Mouse (Mus musculus) embryonic facial prominence, embryonic 11.5 days (tissue): Measurements from ENCODE around the gene Mbnl2. TPM values are rescaled to one million over a fixed set of nuclear protein-coding genes. Genes with fewer than 3 reads are reported as not detected.
A peak's percentile ranks its signal among the peaks of the same experiment; 100 is the strongest.
"Not testable (repeated sequence)": the region's sequence is repeated elsewhere in the genome, so short reads cannot be mapped to it uniquely, and the experiment has no call there.

Source experiments
- ATAC-seq: fragments of 200-750 bp; cut with Nextera tagmentation; replicated peaks from 2 replicates; pipeline ENCODE4 v1.8.0; 2017; ENCODE audit warnings: low read depth; ENCODE audit not compliant: insufficient number of reproducible peaks, low FRiP score, low TSS enrichment
- DNase-seq: peaks from one replicate; pipeline ENCODE4 v3.0.0-alpha.2; 2015; ENCODE audit warnings: low spot score
- H3K27ac ChIP-seq: fragments of 300-500 bp; sonication (generic); replicated peaks from 2 replicates; pipeline ENCODE4 v1.5.1; 2014; ENCODE audit warnings: mild to moderate bottlenecking, low read depth, low read length, control low read depth
- H3K27me3 ChIP-seq: fragments of 300-500 bp; sonication (generic); 2 replicates; pipeline ENCODE4 v1.6.1; 2014; ENCODE audit warnings: mild to moderate bottlenecking, low read length, moderate library complexity, mixed read lengths; ENCODE audit not compliant: control insufficient read depth, insufficient read depth
- H3K36me3 ChIP-seq: fragments of 300-500 bp; sonication (generic); replicated peaks from 2 replicates; pipeline ENCODE4 v1.6.1; 2014; ENCODE audit warnings: low read depth, mild to moderate bottlenecking, low read length, moderate library complexity, mixed read lengths; ENCODE audit not compliant: control insufficient read depth, insufficient read depth
- H3K4me1 ChIP-seq: fragments of 300-500 bp; sonication (generic); 2 replicates; pipeline ENCODE4 v1.6.1; 2014; ENCODE audit warnings: low read length, mixed read lengths; ENCODE audit not compliant: control insufficient read depth, insufficient read depth
- H3K4me2 ChIP-seq: fragments of 300-500 bp; sonication (generic); 2 replicates; pipeline ENCODE4 v1.6.1; 2014; ENCODE audit warnings: low read depth, mild to moderate bottlenecking, control low read depth, low read length, moderate library complexity
- H3K4me3 ChIP-seq: fragments of 300-500 bp; sonication (generic); 2 replicates; pipeline ENCODE4 v1.5.1; 2014; ENCODE audit warnings: low read depth, low read length, control low read depth
- H3K9ac ChIP-seq: fragments of 300-500 bp; sonication (generic); replicated peaks from 2 replicates; pipeline ENCODE4 v1.6.1; 2014; ENCODE audit warnings: mild to moderate bottlenecking, control low read depth, low read length
- H3K9me3 ChIP-seq: fragments of 300-500 bp; sonication (generic); replicated peaks from 2 replicates; pipeline ENCODE4 v1.6.1; 2016; ENCODE audit warnings: mild to moderate bottlenecking, low read length, inconsistent platforms, mixed read lengths; ENCODE audit not compliant: control insufficient read depth
- WGBS: fragments of 180-500 bp; shearing (Covaris S2); extraction: QIAGEN DNeasy Blood & Tissue Kit; methylation state at CpG from one replicate; pipeline ENCODE4 v1.1.7; 2014; 5-methylcytosine and 5-hydroxymethylcytosine counted together
- polyA plus RNA-seq: library from polyadenylated mRNA; unstranded; fragments of >200 nt; fragmentation: Nextera tagmentation; extraction: Ambion mirVana; gene quantifications from 2 replicates; pipeline ENCODE4 v1.2.1, GENCODE M21; 2014

Gene Mbnl2
- polyA plus RNA-seq, 1 experiment from 2014 or later = 76.0 TPM

GRCm38 (mm10) chr14:120352136-120352843 is 76.8 kb downstream of the Mbnl2 start:
- Histone ChIP-seq H3K4me3 (no peak overlapping the region), H3K4me2 (no peak overlapping the region), H3K4me1 (peaks cover 4% of the 10 kb centered on the region; the same call in 1 of the 2 replicates), H3K27me3 (no peaks in the 10 kb centered on the region), H3K27ac (no peak overlapping the region), H3K36me3 (no peaks in the 10 kb centered on the region), H3K9me3 (no peaks in the 10 kb centered on the region), H3K9ac (no peak overlapping the region)
- WGBS = 68% methylated on average over 14 of the region's 14 CpGs
- DNase-seq = no peak
- no peak for ATAC-seq

- no peaks in the 10 kb centered on the region for H3K9me3 ChIP-seq
- no peak overlapping the region for H3K4me3 ChIP-seq
- DNase-seq = no peak
- H3K27me3 ChIP-seq = no peaks in the 10 kb centered on the region
- peaks cover 2% of the 10 kb centered on the region; the same call in 1 of the 2 replicates for H3K4me1 ChIP-seq
- H3K27ac ChIP-seq = no peak overlapping the region
- 71% methylated on average over 11 of the region's 11 CpGs for WGBS
- no peak overlapping the region for H3K4me2 ChIP-seq
- no peak for ATAC-seq
- no peak overlapping the region for H3K9ac ChIP-seq
- no peaks in the 10 kb centered on the region for H3K36me3 ChIP-seq
These were observed 77.7 kb downstream of the Mbnl2 start for GRCm38 (mm10) chr14:120353211-120353610.

GRCm38 (mm10) chr14:120354595-120354994 is 79.1 kb downstream of the Mbnl2 start:
- no peak overlapping the region for H3K4me2 ChIP-seq

GRCm38 (mm10) chr14:120355040-120355741 is 79.7 kb downstream of the Mbnl2 start:
- ATAC-seq = peak; percentile 77
- Histone ChIP-seq H3K4me3 (no peak overlapping the region), H3K4me1 (peaks cover 2% of the 10 kb centered on the region; the same call in 1 of the 2 replicates), H3K9me3 (no peaks in the 10 kb centered on the region), H3K4me2 (no peak overlapping the region), H3K9ac (no peak overlapping the region), H3K27ac (peak overlapping the region; percentile 38), H3K27me3 (no peaks in the 10 kb centered on the region), H3K36me3 (no peaks in the 10 kb centered on the region)
- whole genome bisulfite sequencing = 27% methylated on average over 14 of the region's 14 CpGs
- DNase-seq = peak; percentile 59

More at GRCm38 (mm10) chr14:120354595-120354994, 79.1 kb downstream of the Mbnl2 start:
- WGBS = 50% methylated on average over 6 of the region's 6 CpGs
- ATAC-seq (no peak), DNase-seq (no peak)
- Histone ChIP-seq H3K27me3 (no peaks in the 10 kb centered on the region), H3K9me3 (no peaks in the 10 kb centered on the region), H3K4me1 (peaks cover 2% of the 10 kb centered on the region; the same call in 1 of the 2 replicates), H3K36me3 (no peaks in the 10 kb centered on the region), H3K9ac (no peak overlapping the region), H3K27ac (no peak overlapping the region; the same call in 1 of the 2 replicates), H3K4me3 (no peak overlapping the region)

- WGBS = 77% methylated on average over 10 of the region's 10 CpGs
These were observed 80.4 kb downstream of the Mbnl2 start for GRCm38 (mm10) chr14:120355742-120356440.

GRCm38 (mm10) chr14:120357321-120358070 is 82.0 kb downstream of the Mbnl2 start:
- Histone ChIP-seq H3K27ac (no peak overlapping the region), H3K9ac (no peak overlapping the region), H3K4me2 (no peak overlapping the region), H3K4me3 (no peak overlapping the region), H3K4me1 (peaks cover 4% of the 10 kb centered on the region), H3K9me3 (no peaks in the 10 kb centered on the region), H3K27me3 (no peaks in the 10 kb centered on the region), H3K36me3 (no peaks in the 10 kb centered on the region)
- 96% methylated on average over 18 of the region's 19 CpGs for WGBS
- DNase-seq (no peak), ATAC-seq (no peak)

More at GRCm38 (mm10) chr14:120355742-120356440, 80.4 kb downstream of the Mbnl2 start:
- Histone ChIP-seq H3K4me1 (peaks cover 4% of the 10 kb centered on the region), H3K4me2 (no peak overlapping the region), H3K9me3 (no peaks in the 10 kb centered on the region), H3K27me3 (no peaks in the 10 kb centered on the region), H3K4me3 (no peak overlapping the region), H3K36me3 (no peaks in the 10 kb centered on the region), H3K9ac (no peak overlapping the region), H3K27ac (peak overlapping the region; percentile 38; the same call in 1 of the 2 replicates)
- no peak; the same call in 1 of the 2 replicates for ATAC-seq
- DNase-seq = no peak

GRCm38 (mm10) chr14:120359608-120360007 is 84.1 kb downstream of the Mbnl2 start:
- not testable (repeated sequence) for H3K4me1 ChIP-seq, H3K4me2 ChIP-seq, H3K36me3 ChIP-seq, H3K9me3 ChIP-seq, H3K27me3 ChIP-seq, H3K9ac ChIP-seq, ATAC-seq, H3K27ac ChIP-seq, DNase-seq, H3K4me3 ChIP-seq
- WGBS = 98% methylated on average over 8 of the region's 8 CpGs
